Mouse (Mus musculus) midbrain, embryonic 10.5 days (tissue): Measurements from ENCODE around the gene 1110065P20Rik. TPM values are rescaled to one million over a fixed set of nuclear protein-coding genes. Genes with fewer than 3 reads are reported as not detected.

ENCODE experiments used
- DNase-seq: peaks from one replicate; pipeline ENCODE4 v3.0.0-alpha.2; 2017; ENCODE audit warnings: low spot score
- H3K27ac ChIP-seq: fragments of 300-500 bp; sonication (generic); replicated peaks from 2 replicates; pipeline ENCODE4 v1.5.1; 2016; ENCODE audit warnings: mild to moderate bottlenecking
- H3K27me3 ChIP-seq: fragments of 300-500 bp; sonication (generic); 2 replicates; pipeline ENCODE4 v1.6.1; 2016; ENCODE audit warnings: low read depth, mild to moderate bottlenecking; ENCODE audit not compliant: poor library complexity, severe bottlenecking
- H3K36me3 ChIP-seq: fragments of 300-500 bp; sonication (generic); 2 replicates; pipeline ENCODE4 v1.6.1; 2016; ENCODE audit warnings: mild to moderate bottlenecking, moderate library complexity
- H3K4me1 ChIP-seq: fragments of 300-500 bp; sonication (generic); 2 replicates; pipeline ENCODE4 v1.6.1; 2016
- H3K4me3 ChIP-seq: fragments of 300-500 bp; sonication (generic); 2 replicates; pipeline ENCODE4 v1.5.1; 2016; ENCODE audit warnings: mild to moderate bottlenecking, moderate library complexity
- H3K9me3 ChIP-seq: fragments of 300-500 bp; sonication (generic); replicated peaks from 2 replicates; pipeline ENCODE4 v1.6.1; 2016; ENCODE audit warnings: mild to moderate bottlenecking
- WGBS: fragments of 180-500 bp; shearing (Covaris S2); methylation state at CpG from one replicate; pipeline ENCODE4 v1.1.7; 2016; 5-methylcytosine and 5-hydroxymethylcytosine counted together
- polyA plus RNA-seq: library from polyadenylated mRNA; unstranded; fragments of >200 nt; fragmentation: Nextera tagmentation; extraction: Ambion mirVana; gene quantifications from 2 replicates; pipeline ENCODE4 v1.2.1, GENCODE M21; 2016

1110065P20Rik gene
- polyA plus RNA-seq, 1 experiment from 2014 or later = 52.2 TPM

- 3% methylated on average over 21 of the region's 21 CpGs for WGBS
- H3K4me3 ChIP-seq = peak within 1 kb of the TSS; percentile 88
- peaks cover 52% of the 10 kb centered on the region for H3K36me3 ChIP-seq
Observed at GRCm38 (mm10) chr4:124801552-124802308, 49.3 kb downstream of the 1110065P20Rik start, which contains the start of gene Mtf1. Gene Mtf1, plus strand, starts transcription at chr4:124802104.

More at GRCm38 (mm10) chr4:124801552-124802308, 49.3 kb downstream of the 1110065P20Rik start, which contains the start of gene Mtf1:
- DNase-seq = peak; percentile 86
- peaks cover 25% of the 10 kb centered on the region for H3K4me1 ChIP-seq
- H3K9me3 ChIP-seq = no peaks in the 10 kb centered on the region
- H3K27ac ChIP-seq = peak within 1 kb of the TSS; percentile 98
- H3K27me3 ChIP-seq = no peaks in the 10 kb centered on the region

Other genes starting within 250 kb of the 1110065P20Rik start
- 0.73 and 1.9 TPM in 2 replicates for gene 3100002H09Rik, start 240.4 kb downstream of the 1110065P20Rik start, polyA plus RNA-seq
- gene Pou3f1, start 194.4 kb downstream of the 1110065P20Rik start, polyA plus RNA-seq = 13.8 and 18.2 TPM in 2 replicates
- gene Utp11, start 157.6 kb downstream of the 1110065P20Rik start, polyA plus RNA-seq = 63.6 and 68.0 TPM in 2 replicates
- 4.6 and 5.8 TPM in 2 replicates for gene Fhl3, start 150.5 kb downstream of the 1110065P20Rik start, polyA plus RNA-seq
- 247 and 256 TPM in 2 replicates for gene Sf3a3, start 136.4 kb downstream of the 1110065P20Rik start, polyA plus RNA-seq
- 25.7 and 26.1 TPM in 2 replicates for gene Inpp5b, start 109.3 kb downstream of the 1110065P20Rik start, polyA plus RNA-seq
- gene Mtf1, start 49.1 kb downstream of the 1110065P20Rik start, polyA plus RNA-seq = 19.2 and 21.5 TPM in 2 replicates
- 40.0 and 44.0 TPM in 2 replicates for gene Yrdc, start 517 bp downstream of the 1110065P20Rik start, polyA plus RNA-seq
- 4.2 and 4.8 TPM in 2 replicates for gene Maneal, start 11.0 kb upstream of the 1110065P20Rik start, polyA plus RNA-seq
- 5.1 and 7.9 TPM in 2 replicates for gene Epha10, start 29.7 kb upstream of the 1110065P20Rik start, polyA plus RNA-seq
- 17.4 and 18.9 TPM in 2 replicates for gene 9930104L06Rik, start 85.9 kb upstream of the 1110065P20Rik start, polyA plus RNA-seq
- gene Cdca8, start 88.1 kb upstream of the 1110065P20Rik start, polyA plus RNA-seq = 271 and 298 TPM in 2 replicates
- 11.0 and 16.4 TPM in 2 replicates for gene Rspo1, start 135.2 kb upstream of the 1110065P20Rik start, polyA plus RNA-seq
- gene Gnl2, start 165.4 kb upstream of the 1110065P20Rik start, polyA plus RNA-seq = 92.1 TPM in 2 replicates
- 0.32 and 0.56 TPM in 2 replicates for gene Dnali1, start 214.5 kb upstream of the 1110065P20Rik start, polyA plus RNA-seq
- gene Snip1, start 215.5 kb upstream of the 1110065P20Rik start, polyA plus RNA-seq = 31.4 and 32.3 TPM in 2 replicates
- 86.3 and 88.2 TPM in 2 replicates for gene Meaf6, start 233.9 kb upstream of the 1110065P20Rik start, polyA plus RNA-seq